Mouse (Mus musculus): ENCODE results near the gene Lck. TPM values are rescaled to one million over a fixed set of nuclear protein-coding genes. Genes with fewer than 3 reads are reported as not detected.
"Not testable (repeated sequence)": the region's sequence is repeated elsewhere in the genome, so short reads cannot be mapped to it uniquely, and the experiment has no call there.

The Lck gene
- polyA plus RNA-seq, 1 experiment from 2014 or later = 2.5 TPM

- 68% methylated on average over 6 of the region's 6 CpGs for WGBS
- TF ChIP-seq CTCF (IDR thresholded peaks at IDR 0.05) (peak; percentile 69), EP300 (IDR thresholded peaks at IDR 0.05) (no peak)
- H3K9me3 ChIP-seq (ENCODE audit: low read length) = no peaks in the 10 kb centered on the region
- no peaks in the 10 kb centered on the region for H3K27me3 ChIP-seq (replicated peaks; ENCODE audit: insufficient read depth, low read length)
- DNase-seq (ENCODE audit: low spot score) (peak; percentile 27), ATAC-seq (no peak)
- H3K9ac ChIP-seq (replicated peaks; ENCODE audit: low read depth) = no peak overlapping the region
- no peak overlapping the region for H3K27ac ChIP-seq (ENCODE audit: low read length)
- H3K36me3 ChIP-seq (ENCODE audit: insufficient read depth, low read length) = no peaks in the 10 kb centered on the region
- no peak overlapping the region for H3K4me2 ChIP-seq (replicated peaks; ENCODE audit: low read depth, low read length)
- H3K4me3 ChIP-seq (ENCODE audit: low read depth, low read length) = no peak overlapping the region
- H3K4me1 ChIP-seq (ENCODE audit: insufficient read depth, low read depth, low read length) = no peaks in the 10 kb centered on the region
Measured at GRCm38 (mm10) chr4:129540012-129540411, 33.4 kb downstream of the Lck start.

- peaks cover 28% of the 10 kb centered on the region; the same call in 1 of the 2 replicates for H3K36me3 ChIP-seq (ENCODE audit: insufficient read depth, low read length)
Measured at GRCm38 (mm10) chr4:129528901-129529300, 44.5 kb downstream of the Lck start.

GRCm38 (mm10) chr4:129525889-129526288, 47.6 kb downstream of the Lck start:
- Histone ChIP-seq H3K9me3 (ENCODE audit: low read length) (no peaks in the 10 kb centered on the region), H3K4me2 (replicated peaks; ENCODE audit: low read depth, low read length) (no peak overlapping the region), H3K27ac (ENCODE audit: low read length) (no peak overlapping the region), H3K36me3 (ENCODE audit: insufficient read depth, low read length) (peaks cover 25% of the 10 kb centered on the region; the same call in 1 of the 2 replicates), H3K9ac (replicated peaks; ENCODE audit: low read depth) (no peak overlapping the region), H3K27me3 (replicated peaks; ENCODE audit: insufficient read depth, low read length) (no peaks in the 10 kb centered on the region), H3K4me1 (ENCODE audit: insufficient read depth, low read depth, low read length) (no peaks in the 10 kb centered on the region), H3K4me3 (ENCODE audit: low read depth, low read length) (no peak overlapping the region)
- no peak for DNase-seq (ENCODE audit: low spot score)
- 80% methylated on average over 3 of the region's 3 CpGs for WGBS
- TF ChIP-seq EP300 (IDR thresholded peaks at IDR 0.05) (no peak), CTCF (IDR thresholded peaks at IDR 0.05) (no peak)
- no peak for ATAC-seq

More at GRCm38 (mm10) chr4:129528901-129529300, 44.5 kb downstream of the Lck start:
- H3K4me2 ChIP-seq (replicated peaks; ENCODE audit: low read depth, low read length); H3K27ac ChIP-seq (ENCODE audit: low read length); DNase-seq (ENCODE audit: low spot score); ATAC-seq; H3K4me3 ChIP-seq (ENCODE audit: low read depth, low read length); H3K9me3 ChIP-seq (ENCODE audit: low read length); H3K4me1 ChIP-seq (ENCODE audit: insufficient read depth, low read depth, low read length); H3K9ac ChIP-seq (replicated peaks; ENCODE audit: low read depth); H3K27me3 ChIP-seq (replicated peaks; ENCODE audit: insufficient read depth, low read length): not testable (repeated sequence)
- 95% methylated on average over 5 of the region's 6 CpGs for WGBS

GRCm38 (mm10) chr4:129525338-129525737, 48.1 kb downstream of the Lck start:
- Histone ChIP-seq H3K36me3 (ENCODE audit: insufficient read depth, low read length) (peaks cover 21% of the 10 kb centered on the region; the same call in 1 of the 2 replicates), H3K27me3 (replicated peaks; ENCODE audit: insufficient read depth, low read length) (no peaks in the 10 kb centered on the region), H3K4me1 (ENCODE audit: insufficient read depth, low read depth, low read length) (no peaks in the 10 kb centered on the region), H3K4me3 (ENCODE audit: low read depth, low read length) (no peak overlapping the region), H3K9ac (replicated peaks; ENCODE audit: low read depth) (no peak overlapping the region), H3K4me2 (replicated peaks; ENCODE audit: low read depth, low read length) (no peak overlapping the region), H3K27ac (ENCODE audit: low read length) (no peak overlapping the region), H3K9me3 (ENCODE audit: low read length) (no peaks in the 10 kb centered on the region)
- ATAC-seq = no peak
- no peak for TF ChIP-seq CTCF (IDR thresholded peaks at IDR 0.05)
- no peak for TF ChIP-seq EP300 (IDR thresholded peaks at IDR 0.05)
- WGBS = 90% methylated on average over 5 of the region's 5 CpGs
- no peak for DNase-seq (ENCODE audit: low spot score)

- H3K4me2 ChIP-seq (replicated peaks; ENCODE audit: low read depth, low read length) = no peak overlapping the region
- 91% methylated on average over 8 of the region's 8 CpGs for WGBS
- no peaks in the 10 kb centered on the region for H3K27me3 ChIP-seq (replicated peaks; ENCODE audit: insufficient read depth, low read length)
- DNase-seq (ENCODE audit: low spot score) = no peak
- H3K27ac ChIP-seq (ENCODE audit: low read length) = no peak overlapping the region
- ATAC-seq = no peak
- peaks cover 6% of the 10 kb centered on the region; the same call in 1 of the 2 replicates for H3K36me3 ChIP-seq (ENCODE audit: insufficient read depth, low read length)
- no peak overlapping the region for H3K4me3 ChIP-seq (ENCODE audit: low read depth, low read length)
- no peaks in the 10 kb centered on the region for H3K4me1 ChIP-seq (ENCODE audit: insufficient read depth, low read depth, low read length)
- no peaks in the 10 kb centered on the region for H3K9me3 ChIP-seq (ENCODE audit: low read length)
- TF ChIP-seq CTCF (IDR thresholded peaks at IDR 0.05) (no peak), EP300 (IDR thresholded peaks at IDR 0.05) (no peak)
- no peak overlapping the region for H3K9ac ChIP-seq (replicated peaks; ENCODE audit: low read depth)
Measured at GRCm38 (mm10) chr4:129518519-129518918, 54.9 kb downstream of the Lck start.

- DNase-seq (ENCODE audit: low spot score) (peak; percentile 71), ATAC-seq (no peak)
- H3K4me3 ChIP-seq (ENCODE audit: low read depth, low read length) = no peak overlapping the region
- no peaks in the 10 kb centered on the region for H3K4me1 ChIP-seq (ENCODE audit: insufficient read depth, low read depth, low read length)
- WGBS = 52% methylated on average over 2 of the region's 2 CpGs
- no peaks in the 10 kb centered on the region for H3K27me3 ChIP-seq (replicated peaks; ENCODE audit: insufficient read depth, low read length)
- no peak for TF ChIP-seq CTCF (IDR thresholded peaks at IDR 0.05)
- TF ChIP-seq EP300 (IDR thresholded peaks at IDR 0.05) = no peak
- no peak overlapping the region for H3K9ac ChIP-seq (replicated peaks; ENCODE audit: low read depth)
- no peaks in the 10 kb centered on the region; the same call in 1 of the 2 replicates for H3K36me3 ChIP-seq (ENCODE audit: insufficient read depth, low read length)
- no peak overlapping the region for H3K4me2 ChIP-seq (replicated peaks; ENCODE audit: low read depth, low read length)
- H3K27ac ChIP-seq (ENCODE audit: low read length) = peak overlapping the region; percentile 43; the same call in 1 of the 2 replicates
- no peaks in the 10 kb centered on the region for H3K9me3 ChIP-seq (ENCODE audit: low read length)
Measured at GRCm38 (mm10) chr4:129516925-129517324, 56.5 kb downstream of the Lck start.

Measured in lung, postnatal 0 days (tissue).